Mouse (Mus musculus): ENCODE data around the gene Zfp428. TPM values are rescaled to one million over a fixed set of nuclear protein-coding genes. Genes with fewer than 3 reads are reported as not detected.
A peak's percentile ranks its signal among the peaks of the same experiment; 100 is the strongest.

The Zfp428 gene
- total and polyA plus RNA-seq, 2 experiments = 1.4 to 2.3 TPM

- no peaks in the 10 kb centered on the region for H3K27me3 ChIP-seq (ENCODE audit: control insufficient read depth, insufficient read depth, low read length)
- H3K4me3 ChIP-seq (ENCODE audit: insufficient read depth, low read depth, low read length) = no peak overlapping the region
- peaks cover 5% of the 10 kb centered on the region for H3K4me1 ChIP-seq (ENCODE audit: control insufficient read depth, insufficient read depth, low read length)
- H3K9ac ChIP-seq (ENCODE audit: low read depth, low read length) = no peak overlapping the region
- WGBS = 59% methylated on average over 4 of the region's 4 CpGs
- H3K79me2 ChIP-seq (ENCODE audit: control insufficient read depth, insufficient read depth, low read length) = peaks cover 5% of the 10 kb centered on the region; the same call in 1 of the 2 replicates
- TF ChIP-seq POLR2A (IDR thresholded peaks at IDR 0.05; ENCODE audit: extremely low read depth, insufficient read depth, low read length) (no peak), CTCF (IDR thresholded peaks at IDR 0.05; ENCODE audit: low read depth, low read length) (no peak)
- no peak for DNase-seq (ENCODE audit: extremely low read depth, low read depth, low spot score)
- no peak overlapping the region for H3K27ac ChIP-seq (replicated peaks; ENCODE audit: insufficient read depth, low read depth, low read length)
- peaks cover 2% of the 10 kb centered on the region; the same call in 1 of the 2 replicates for H3K36me3 ChIP-seq (ENCODE audit: control insufficient read depth, insufficient read depth, low read length)
Observed at GRCm38 (mm10) chr7:24537081-24537480, 30.3 kb downstream of the Zfp428 start.

GRCm38 (mm10) chr7:24537591-24537990 is 30.8 kb downstream of the Zfp428 start:
- DNase-seq (ENCODE audit: extremely low read depth, low read depth, low spot score) = peak; percentile 62
- Histone ChIP-seq H3K4me1 (ENCODE audit: control insufficient read depth, insufficient read depth, low read length) (peaks cover 5% of the 10 kb centered on the region), H3K27me3 (ENCODE audit: control insufficient read depth, insufficient read depth, low read length) (no peaks in the 10 kb centered on the region), H3K79me2 (ENCODE audit: control insufficient read depth, insufficient read depth, low read length) (no peaks in the 10 kb centered on the region; the same call in 1 of the 2 replicates), H3K4me3 (ENCODE audit: insufficient read depth, low read depth, low read length) (no peak overlapping the region), H3K36me3 (ENCODE audit: control insufficient read depth, insufficient read depth, low read length) (no peaks in the 10 kb centered on the region; the same call in 1 of the 2 replicates), H3K9ac (ENCODE audit: low read depth, low read length) (no peak overlapping the region), H3K27ac (replicated peaks; ENCODE audit: insufficient read depth, low read depth, low read length) (no peak overlapping the region)
- no peak for TF ChIP-seq CTCF (IDR thresholded peaks at IDR 0.05; ENCODE audit: low read depth, low read length)
- no peak for TF ChIP-seq POLR2A (IDR thresholded peaks at IDR 0.05; ENCODE audit: extremely low read depth, insufficient read depth, low read length)
- 37% methylated on average over 5 of the region's 5 CpGs for WGBS

- Histone ChIP-seq H3K79me2 (ENCODE audit: control insufficient read depth, insufficient read depth, low read length) (no peaks in the 10 kb centered on the region; the same call in 1 of the 2 replicates), H3K4me3 (ENCODE audit: insufficient read depth, low read depth, low read length) (no peak overlapping the region), H3K27me3 (ENCODE audit: control insufficient read depth, insufficient read depth, low read length) (no peaks in the 10 kb centered on the region), H3K36me3 (ENCODE audit: control insufficient read depth, insufficient read depth, low read length) (no peaks in the 10 kb centered on the region; the same call in 1 of the 2 replicates), H3K9ac (ENCODE audit: low read depth, low read length) (no peak overlapping the region), H3K4me1 (ENCODE audit: control insufficient read depth, insufficient read depth, low read length) (peaks cover 5% of the 10 kb centered on the region), H3K27ac (replicated peaks; ENCODE audit: insufficient read depth, low read depth, low read length) (no peak overlapping the region)
- WGBS = 9% methylated on average over 5 of the region's 5 CpGs
- no peak for TF ChIP-seq POLR2A (IDR thresholded peaks at IDR 0.05; ENCODE audit: extremely low read depth, insufficient read depth, low read length)
- peak; percentile 44 for TF ChIP-seq CTCF (IDR thresholded peaks at IDR 0.05; ENCODE audit: low read depth, low read length)
- DNase-seq (ENCODE audit: extremely low read depth, low read depth, low spot score) = peak; percentile 49
Observed at GRCm38 (mm10) chr7:24538154-24538553, 31.3 kb downstream of the Zfp428 start.

- no peaks in the 10 kb centered on the region; the same call in 1 of the 2 replicates for H3K79me2 ChIP-seq (ENCODE audit: control insufficient read depth, insufficient read depth, low read length)
- no peak for TF ChIP-seq CTCF (IDR thresholded peaks at IDR 0.05; ENCODE audit: low read depth, low read length)
- no peak for TF ChIP-seq POLR2A (IDR thresholded peaks at IDR 0.05; ENCODE audit: extremely low read depth, insufficient read depth, low read length)
- H3K4me1 ChIP-seq (ENCODE audit: control insufficient read depth, insufficient read depth, low read length) = peaks cover 5% of the 10 kb centered on the region
- WGBS = 33% methylated on average over 5 of the region's 5 CpGs
- H3K27ac ChIP-seq (replicated peaks; ENCODE audit: insufficient read depth, low read depth, low read length) = no peak overlapping the region
- no peak overlapping the region for H3K4me3 ChIP-seq (ENCODE audit: insufficient read depth, low read depth, low read length)
- H3K36me3 ChIP-seq (ENCODE audit: control insufficient read depth, insufficient read depth, low read length) = no peaks in the 10 kb centered on the region
- no peak overlapping the region for H3K9ac ChIP-seq (ENCODE audit: low read depth, low read length)
- H3K27me3 ChIP-seq (ENCODE audit: control insufficient read depth, insufficient read depth, low read length) = no peaks in the 10 kb centered on the region
- DNase-seq (ENCODE audit: extremely low read depth, low read depth, low spot score) = peak; percentile 82
Observed at GRCm38 (mm10) chr7:24538701-24539100, 31.9 kb downstream of the Zfp428 start.

- WGBS = 86% methylated on average over 4 of the region's 4 CpGs
- Histone ChIP-seq H3K79me2 (ENCODE audit: control insufficient read depth, insufficient read depth, low read length) (no peaks in the 10 kb centered on the region), H3K4me3 (ENCODE audit: insufficient read depth, low read depth, low read length) (no peak overlapping the region), H3K9ac (ENCODE audit: low read depth, low read length) (no peak overlapping the region), H3K27me3 (ENCODE audit: control insufficient read depth, insufficient read depth, low read length) (no peaks in the 10 kb centered on the region), H3K36me3 (ENCODE audit: control insufficient read depth, insufficient read depth, low read length) (no peaks in the 10 kb centered on the region), H3K27ac (replicated peaks; ENCODE audit: insufficient read depth, low read depth, low read length) (no peak overlapping the region), H3K4me1 (ENCODE audit: control insufficient read depth, insufficient read depth, low read length) (peaks cover 5% of the 10 kb centered on the region)
- TF ChIP-seq CTCF (IDR thresholded peaks at IDR 0.05; ENCODE audit: low read depth, low read length) (no peak), POLR2A (IDR thresholded peaks at IDR 0.05; ENCODE audit: extremely low read depth, insufficient read depth, low read length) (no peak)
- no peak for DNase-seq (ENCODE audit: extremely low read depth, low read depth, low spot score)
Observed at GRCm38 (mm10) chr7:24539686-24540085, 32.9 kb downstream of the Zfp428 start.

- WGBS = 91% methylated on average over 2 of the region's 2 CpGs
- TF ChIP-seq POLR2A (IDR thresholded peaks at IDR 0.05; ENCODE audit: extremely low read depth, insufficient read depth, low read length) (no peak), CTCF (IDR thresholded peaks at IDR 0.05; ENCODE audit: low read depth, low read length) (0 out of 2 replicates have a peak, but pooled peaks have one; percentile 20)
- Histone ChIP-seq H3K36me3 (ENCODE audit: control insufficient read depth, insufficient read depth, low read length) (no peaks in the 10 kb centered on the region), H3K4me1 (ENCODE audit: control insufficient read depth, insufficient read depth, low read length) (peaks cover 10% of the 10 kb centered on the region), H3K4me3 (ENCODE audit: insufficient read depth, low read depth, low read length) (no peak overlapping the region), H3K79me2 (ENCODE audit: control insufficient read depth, insufficient read depth, low read length) (peaks cover 8% of the 10 kb centered on the region; the same call in 1 of the 2 replicates), H3K9ac (ENCODE audit: low read depth, low read length) (no peak overlapping the region), H3K27ac (replicated peaks; ENCODE audit: insufficient read depth, low read depth, low read length) (no peak overlapping the region), H3K27me3 (ENCODE audit: control insufficient read depth, insufficient read depth, low read length) (no peaks in the 10 kb centered on the region)
- DNase-seq (ENCODE audit: extremely low read depth, low read depth, low spot score) = no peak
Observed at GRCm38 (mm10) chr7:24544506-24544905, 37.7 kb downstream of the Zfp428 start.
